Mouse (Mus musculus): ENCODE data around the gene Samhd1. TPM values are rescaled to one million over a fixed set of nuclear protein-coding genes. Genes with fewer than 3 reads are reported as not detected.

Samhd1 gene
- total and polyA plus RNA-seq, 2 experiments: 12.0 to 26.9 TPM

GRCm38 (mm10) chr2:157102256-157102655, 32.8 kb downstream of the Samhd1 start:
- no peaks in the 10 kb centered on the region for H3K79me2 ChIP-seq (ENCODE audit: control insufficient read depth, insufficient read depth, low read length)
- H3K4me1 ChIP-seq (ENCODE audit: control insufficient read depth, insufficient read depth, low read length): no peaks in the 10 kb centered on the region
- no peak overlapping the region for H3K27ac ChIP-seq (replicated peaks; ENCODE audit: insufficient read depth, low read depth, low read length)
- no peak for TF ChIP-seq POLR2A (IDR thresholded peaks at IDR 0.05; ENCODE audit: extremely low read depth, insufficient read depth, low read length)
- TF ChIP-seq CTCF (IDR thresholded peaks at IDR 0.05; ENCODE audit: low read depth, low read length): no peak
- no peak overlapping the region for H3K9ac ChIP-seq (ENCODE audit: low read depth, low read length)
- no peak for DNase-seq (ENCODE audit: extremely low read depth, low read depth, low spot score)
- no peak overlapping the region for H3K4me3 ChIP-seq (ENCODE audit: insufficient read depth, low read depth, low read length)
- 96% methylated on average over 2 of the region's 2 CpGs for WGBS
- no peaks in the 10 kb centered on the region for H3K27me3 ChIP-seq (ENCODE audit: control insufficient read depth, insufficient read depth, low read length)
- peaks cover 28% of the 10 kb centered on the region for H3K36me3 ChIP-seq (ENCODE audit: control insufficient read depth, insufficient read depth, low read length)

GRCm38 (mm10) chr2:157101650-157102049, 33.4 kb downstream of the Samhd1 start:
- DNase-seq (ENCODE audit: extremely low read depth, low read depth, low spot score): no peak
- H3K27ac ChIP-seq (replicated peaks; ENCODE audit: insufficient read depth, low read depth, low read length): no peak overlapping the region
- no peak overlapping the region for H3K4me3 ChIP-seq (ENCODE audit: insufficient read depth, low read depth, low read length)
- 97% methylated on average over 9 of the region's 9 CpGs for WGBS
- peaks cover 23% of the 10 kb centered on the region for H3K36me3 ChIP-seq (ENCODE audit: control insufficient read depth, insufficient read depth, low read length)
- no peak overlapping the region for H3K9ac ChIP-seq (ENCODE audit: low read depth, low read length)
- H3K27me3 ChIP-seq (ENCODE audit: control insufficient read depth, insufficient read depth, low read length): no peaks in the 10 kb centered on the region
- no peaks in the 10 kb centered on the region for H3K4me1 ChIP-seq (ENCODE audit: control insufficient read depth, insufficient read depth, low read length)
- no peaks in the 10 kb centered on the region for H3K79me2 ChIP-seq (ENCODE audit: control insufficient read depth, insufficient read depth, low read length)
- no peak for TF ChIP-seq POLR2A (IDR thresholded peaks at IDR 0.05; ENCODE audit: extremely low read depth, insufficient read depth, low read length)
- TF ChIP-seq CTCF (IDR thresholded peaks at IDR 0.05; ENCODE audit: low read depth, low read length): no peak

GRCm38 (mm10) chr2:157100319-157100605, 34.8 kb downstream of the Samhd1 start:
- peaks cover 19% of the 10 kb centered on the region for H3K36me3 ChIP-seq (ENCODE audit: control insufficient read depth, insufficient read depth, low read length)
- DNase-seq (ENCODE audit: extremely low read depth, low read depth, low spot score): no peak
- 93% methylated on average over 12 of the region's 12 CpGs for WGBS
- H3K27ac ChIP-seq (replicated peaks; ENCODE audit: insufficient read depth, low read depth, low read length): no peak overlapping the region
- no peaks in the 10 kb centered on the region for H3K79me2 ChIP-seq (ENCODE audit: control insufficient read depth, insufficient read depth, low read length)
- H3K9ac ChIP-seq (ENCODE audit: low read depth, low read length): no peak overlapping the region
- H3K4me1 ChIP-seq (ENCODE audit: control insufficient read depth, insufficient read depth, low read length): no peaks in the 10 kb centered on the region
- TF ChIP-seq POLR2A (IDR thresholded peaks at IDR 0.05; ENCODE audit: extremely low read depth, insufficient read depth, low read length) (no peak), CTCF (IDR thresholded peaks at IDR 0.05; ENCODE audit: low read depth, low read length) (no peak)
- no peaks in the 10 kb centered on the region for H3K27me3 ChIP-seq (ENCODE audit: control insufficient read depth, insufficient read depth, low read length)
- H3K4me3 ChIP-seq (ENCODE audit: insufficient read depth, low read depth, low read length): no peak overlapping the region

- H3K36me3 ChIP-seq (ENCODE audit: control insufficient read depth, insufficient read depth, low read length): peaks cover 15% of the 10 kb centered on the region
- H3K9ac ChIP-seq (ENCODE audit: low read depth, low read length): no peak overlapping the region
- no peaks in the 10 kb centered on the region for H3K27me3 ChIP-seq (ENCODE audit: control insufficient read depth, insufficient read depth, low read length)
- H3K27ac ChIP-seq (replicated peaks; ENCODE audit: insufficient read depth, low read depth, low read length): no peak overlapping the region
- no peaks in the 10 kb centered on the region for H3K4me1 ChIP-seq (ENCODE audit: control insufficient read depth, insufficient read depth, low read length)
- WGBS: 90% methylated on average over 12 of the region's 12 CpGs
- H3K4me3 ChIP-seq (ENCODE audit: insufficient read depth, low read depth, low read length): no peak overlapping the region
- TF ChIP-seq POLR2A (IDR thresholded peaks at IDR 0.05; ENCODE audit: extremely low read depth, insufficient read depth, low read length): no peak
- no peak for TF ChIP-seq CTCF (IDR thresholded peaks at IDR 0.05; ENCODE audit: low read depth, low read length)
- DNase-seq (ENCODE audit: extremely low read depth, low read depth, low spot score): no peak
- H3K79me2 ChIP-seq (ENCODE audit: control insufficient read depth, insufficient read depth, low read length): no peaks in the 10 kb centered on the region
Measured at GRCm38 (mm10) chr2:157099532-157100318, 35.3 kb downstream of the Samhd1 start.

- no peak overlapping the region for H3K9ac ChIP-seq (ENCODE audit: low read depth, low read length)
- 69% methylated on average over 9 of the region's 9 CpGs for WGBS
- no peaks in the 10 kb centered on the region for H3K79me2 ChIP-seq (ENCODE audit: control insufficient read depth, insufficient read depth, low read length)
- peaks cover 2% of the 10 kb centered on the region; the same call in 1 of the 2 replicates for H3K36me3 ChIP-seq (ENCODE audit: control insufficient read depth, insufficient read depth, low read length)
- H3K27ac ChIP-seq (replicated peaks; ENCODE audit: insufficient read depth, low read depth, low read length): no peak overlapping the region
- no peaks in the 10 kb centered on the region for H3K27me3 ChIP-seq (ENCODE audit: control insufficient read depth, insufficient read depth, low read length)
- no peak for DNase-seq (ENCODE audit: extremely low read depth, low read depth, low spot score)
- H3K4me3 ChIP-seq (ENCODE audit: insufficient read depth, low read depth, low read length): no peak overlapping the region
- peak; percentile 86 for TF ChIP-seq CTCF (IDR thresholded peaks at IDR 0.05; ENCODE audit: low read depth, low read length)
- no peak for TF ChIP-seq POLR2A (IDR thresholded peaks at IDR 0.05; ENCODE audit: extremely low read depth, insufficient read depth, low read length)
- H3K4me1 ChIP-seq (ENCODE audit: control insufficient read depth, insufficient read depth, low read length): peaks cover 2% of the 10 kb centered on the region; the same call in 1 of the 2 replicates
Measured at GRCm38 (mm10) chr2:157095005-157095755, 39.9 kb downstream of the Samhd1 start.

GRCm38 (mm10) chr2:157092024-157092423, 43.0 kb downstream of the Samhd1 start:
- TF ChIP-seq CTCF (IDR thresholded peaks at IDR 0.05; ENCODE audit: low read depth, low read length) (no peak), POLR2A (IDR thresholded peaks at IDR 0.05; ENCODE audit: extremely low read depth, insufficient read depth, low read length) (no peak)
- Histone ChIP-seq H3K36me3 (ENCODE audit: control insufficient read depth, insufficient read depth, low read length) (no peaks in the 10 kb centered on the region), H3K27ac (replicated peaks; ENCODE audit: insufficient read depth, low read depth, low read length) (no peak overlapping the region), H3K9ac (ENCODE audit: low read depth, low read length) (no peak overlapping the region), H3K4me3 (ENCODE audit: insufficient read depth, low read depth, low read length) (no peak overlapping the region), H3K27me3 (ENCODE audit: control insufficient read depth, insufficient read depth, low read length) (no peaks in the 10 kb centered on the region), H3K79me2 (ENCODE audit: control insufficient read depth, insufficient read depth, low read length) (no peaks in the 10 kb centered on the region), H3K4me1 (ENCODE audit: control insufficient read depth, insufficient read depth, low read length) (peaks cover 2% of the 10 kb centered on the region; the same call in 1 of the 2 replicates)
- DNase-seq (ENCODE audit: extremely low read depth, low read depth, low spot score): no peak
- 67% methylated on average over 8 of the region's 8 CpGs for WGBS
